Comparison of ENCODE assay signal across 19 mouse cellular contexts in genomic region chr5:102503868-102504267, GRCm38 (mm10).
"Had no signal": no experiment of that assay in that cellular context is flagged by ENCODE, and none has a peak within 500 bp of the region (broad histone marks: within the 10 kb centered on the region; RNA-seq: fewer than 3 reads in every experiment).

No protein-coding gene starts in this region.

- ATAC-seq: hindbrain, postnatal 0 days; intestine, postnatal 0 days; liver, embryonic 12.5 days had no signal

- H3K9me3 ChIP-seq: heart, embryonic 10.5 days; heart, embryonic 12.5 days; hindbrain, embryonic 13.5 days; hindbrain, embryonic 15.5 days; limb, embryonic 13.5 days; limb, embryonic 15.5 days; liver, embryonic 12.5 days had no signal

- H3K4me1 ChIP-seq: heart, embryonic 10.5 days; hindbrain, embryonic 13.5 days; hindbrain, embryonic 15.5 days; limb, embryonic 13.5 days; limb, embryonic 15.5 days; liver, embryonic 12.5 days had no signal

- DNase-seq: gastrocnemius, postnatal 14 days; gastrocnemius, postnatal 36 days; heart, adult 18-20 months; heart, postnatal 10 days; kidney, adult 18-20 months; kidney, postnatal 14 days; kidney, postnatal 36 days; left cerebral cortex, postnatal 4 days had no signal

- H3K4me3 ChIP-seq: heart, embryonic 10.5 days; heart, embryonic 12.5 days; hindbrain, embryonic 13.5 days; hindbrain, embryonic 15.5 days; layer of hippocampus, adult 2 months; limb, embryonic 13.5 days; limb, embryonic 15.5 days; liver, embryonic 12.5 days had no signal

- H3K27me3 ChIP-seq: heart, embryonic 12.5 days; hindbrain, embryonic 13.5 days; hindbrain, embryonic 15.5 days; limb, embryonic 13.5 days; limb, embryonic 15.5 days; liver, embryonic 12.5 days had no signal

- H3K27ac ChIP-seq: heart, embryonic 10.5 days; hindbrain, embryonic 13.5 days; hindbrain, embryonic 15.5 days; hindbrain, postnatal 0 days; layer of hippocampus, adult 2 months; limb, embryonic 13.5 days; limb, embryonic 15.5 days; liver, embryonic 12.5 days; liver, embryonic 14.5 days had no signal

- H3K4me2 ChIP-seq: heart, embryonic 12.5 days; hindbrain, embryonic 13.5 days; hindbrain, embryonic 15.5 days; limb, embryonic 13.5 days; limb, embryonic 15.5 days; liver, embryonic 12.5 days had no signal

- H3K9ac ChIP-seq: heart, embryonic 12.5 days; hindbrain, embryonic 13.5 days; hindbrain, embryonic 15.5 days; limb, embryonic 13.5 days; limb, embryonic 15.5 days; liver, embryonic 12.5 days; liver, embryonic 14.5 days had no signal

- H3K36me3 ChIP-seq: heart, embryonic 10.5 days; heart, embryonic 12.5 days; hindbrain, embryonic 13.5 days; hindbrain, embryonic 15.5 days; limb, embryonic 15.5 days; liver, embryonic 12.5 days had no signal
